Mouse (Mus musculus) hindbrain, embryonic 16.5 days (tissue): ENCODE measurements at regions not wholly inside any gene's neighbourhood (a gene's known extent, or its start where the extent isn't known, plus 50 kb on each side); places are given as distances from the start of the nearest gene placed in this dataset.

Experiments used
- ATAC-seq: fragments of 200-750 bp; cut with Nextera tagmentation; 2 replicates; pipeline ENCODE4 v1.8.0; 2017; ENCODE audit warnings: moderate TSS enrichment, moderate library complexity
- H3K27ac ChIP-seq: fragments of 300-500 bp; sonication (generic); 2 replicates; pipeline ENCODE4 v1.5.1; 2014; ENCODE audit warnings: low read depth, mild to moderate bottlenecking, control low read depth, low read length, moderate library complexity
- H3K27me3 ChIP-seq: fragments of 300-500 bp; sonication (generic); replicated peaks from 2 replicates; pipeline ENCODE4 v1.6.1; 2014; ENCODE audit warnings: low read length; ENCODE audit not compliant: control insufficient read depth, insufficient read depth
- H3K36me3 ChIP-seq: fragments of 300-500 bp; sonication (generic); 2 replicates; pipeline ENCODE4 v1.6.1; 2014; ENCODE audit warnings: mild to moderate bottlenecking, low read length, moderate library complexity, mixed read lengths; ENCODE audit not compliant: control insufficient read depth, insufficient read depth
- H3K4me1 ChIP-seq: fragments of 300-500 bp; sonication (generic); 2 replicates; pipeline ENCODE4 v1.6.1; 2014; ENCODE audit warnings: low read depth, low read length; ENCODE audit not compliant: control insufficient read depth, insufficient read depth
- H3K4me2 ChIP-seq: fragments of 300-500 bp; sonication (generic); 2 replicates; pipeline ENCODE4 v1.6.1; 2014; ENCODE audit warnings: mild to moderate bottlenecking, low read length, control low read depth, moderate library complexity
- H3K4me3 ChIP-seq: fragments of 300-500 bp; sonication (generic); 2 replicates; pipeline ENCODE4 v1.5.1; 2014; ENCODE audit warnings: mild to moderate bottlenecking, low read length, control low read depth, moderate library complexity
- H3K9ac ChIP-seq: fragments of 300-500 bp; sonication (generic); 2 replicates; pipeline ENCODE4 v1.6.1; 2014; ENCODE audit warnings: low read depth, mild to moderate bottlenecking, control low read depth, low read length, moderate library complexity
- H3K9me3 ChIP-seq: fragments of 300-500 bp; sonication (generic); 2 replicates; pipeline ENCODE4 v1.6.1; 2014; ENCODE audit warnings: mild to moderate bottlenecking, low read length, moderate library complexity; ENCODE audit not compliant: control insufficient read depth
- WGBS: fragments of 180-500 bp; shearing (Covaris S2); extraction: QIAGEN DNeasy Blood & Tissue Kit; methylation state at CpG from one replicate; pipeline ENCODE4 v1.1.7; 2014; 5-methylcytosine and 5-hydroxymethylcytosine counted together

DNA sequence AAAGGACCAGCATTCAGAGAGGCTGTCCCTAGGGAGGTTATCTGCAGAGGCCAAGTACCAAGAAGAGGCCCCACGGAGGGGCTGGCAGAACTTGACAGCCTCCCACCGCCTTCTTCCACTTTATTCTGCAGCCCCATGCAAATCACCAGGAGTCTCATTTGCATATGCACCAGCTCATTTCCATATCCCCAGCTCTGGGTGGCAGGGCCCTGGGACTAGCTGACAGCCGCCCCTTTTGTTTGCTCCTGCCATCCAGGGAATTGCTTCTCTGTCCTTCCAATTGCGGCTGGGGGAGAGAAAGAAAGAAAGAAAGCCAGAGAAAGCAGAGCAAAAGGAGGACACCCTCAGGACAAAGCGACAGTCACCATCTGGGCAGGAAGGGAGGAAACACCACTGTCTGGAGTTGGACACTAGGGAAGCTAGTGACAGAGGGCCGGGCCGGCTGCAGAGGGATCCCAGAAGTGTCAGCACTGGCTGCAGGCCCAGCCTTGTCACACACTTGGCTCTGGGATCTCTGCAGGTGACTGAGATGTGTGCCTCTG is 102.4 kb downstream of the Mn1 start:
- no peak overlapping the region for H3K4me2 ChIP-seq
- no peaks in the 10 kb centered on the region for H3K27me3 ChIP-seq
- peak; percentile 85 for ATAC-seq
- no peaks in the 10 kb centered on the region for H3K9me3 ChIP-seq
- WGBS, result 7% methylated on average over 7 of the region's 7 CpGs
- H3K9ac ChIP-seq, result no peak overlapping the region; the same call in 1 of the 2 replicates
- H3K4me3 ChIP-seq, result no peak overlapping the region
- peaks cover 16% of the 10 kb centered on the region for H3K4me1 ChIP-seq
- H3K36me3 ChIP-seq, result no peaks in the 10 kb centered on the region
- H3K27ac ChIP-seq, result peak overlapping the region; percentile 78

DNA sequence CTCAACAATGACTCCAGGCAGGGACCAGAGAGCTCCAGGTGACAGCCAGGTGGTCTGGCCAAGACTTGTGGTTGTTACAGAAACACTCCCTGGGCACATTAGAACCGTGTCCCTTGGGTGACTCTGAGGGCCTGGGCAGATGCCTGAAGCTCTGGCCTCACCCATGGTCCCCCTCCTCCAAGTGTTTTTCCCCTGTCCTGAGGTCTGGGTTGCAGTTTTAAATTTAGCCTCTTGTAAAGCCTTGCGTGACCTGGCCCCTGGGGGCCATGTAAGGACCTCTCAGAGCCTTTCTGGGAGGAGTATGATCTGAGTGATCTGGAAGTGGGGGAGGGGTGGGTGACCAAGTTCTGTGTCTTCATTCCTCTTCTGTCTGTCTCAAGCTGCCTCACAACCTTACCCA is 104.7 kb downstream of the Mn1 start:
- H3K27ac ChIP-seq, result no peak overlapping the region
- H3K4me3 ChIP-seq, result no peak overlapping the region
- peaks cover 14% of the 10 kb centered on the region for H3K4me1 ChIP-seq
- H3K4me2 ChIP-seq, result no peak overlapping the region
- WGBS, result 72% methylated on average over 2 of the region's 2 CpGs
- H3K36me3 ChIP-seq, result no peaks in the 10 kb centered on the region
- no peaks in the 10 kb centered on the region for H3K27me3 ChIP-seq
- no peak overlapping the region for H3K9ac ChIP-seq
- no peaks in the 10 kb centered on the region for H3K9me3 ChIP-seq
- no peak for ATAC-seq

DNA sequence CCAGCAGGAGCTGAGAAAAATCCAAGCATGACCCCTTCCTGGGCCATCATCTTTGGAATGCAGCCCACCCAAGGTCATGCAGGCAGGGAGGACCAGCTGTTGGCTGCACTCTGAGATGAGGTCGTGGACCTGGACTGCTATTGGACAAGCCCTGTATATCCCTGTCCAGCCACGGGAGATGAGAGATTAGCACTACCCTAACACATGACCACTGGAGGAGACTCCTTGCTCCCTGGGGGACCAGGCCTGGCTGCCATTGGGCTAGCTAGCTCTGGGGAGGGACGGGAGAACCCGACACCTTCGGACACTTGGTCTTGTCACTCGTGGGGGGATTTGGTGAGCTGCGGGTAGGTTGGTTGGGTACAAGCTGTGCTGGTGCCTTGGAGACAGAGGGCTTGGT is 105.4 kb downstream of the Mn1 start:
- Histone ChIP-seq H3K9ac (no peak overlapping the region), H3K4me2 (no peak overlapping the region), H3K4me3 (no peak overlapping the region), H3K9me3 (no peaks in the 10 kb centered on the region), H3K36me3 (no peaks in the 10 kb centered on the region), H3K27ac (no peak overlapping the region), H3K27me3 (no peaks in the 10 kb centered on the region; the same call in 1 of the 2 replicates), H3K4me1 (peaks cover 14% of the 10 kb centered on the region)
- ATAC-seq, result no peak
- 63% methylated on average over 7 of the region's 7 CpGs for WGBS

DNA sequence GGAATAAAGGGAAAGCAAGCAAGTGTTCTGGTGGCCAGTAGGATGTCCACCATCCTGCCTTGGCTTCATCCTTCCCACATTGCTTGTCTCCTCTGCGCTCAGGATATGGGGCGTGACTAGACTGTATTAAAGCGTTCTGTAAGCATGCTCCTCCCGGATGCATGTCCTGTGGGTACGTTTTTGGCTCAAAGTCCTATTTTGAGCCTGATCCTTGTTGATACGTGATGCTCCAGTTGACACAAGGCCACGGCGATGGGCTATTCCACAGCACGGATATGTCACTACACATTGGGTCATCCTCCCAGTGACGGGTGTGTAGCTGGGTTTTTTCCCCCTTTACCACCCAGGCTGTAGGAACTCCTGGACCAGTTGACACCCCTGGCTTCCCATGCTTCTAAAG is 110.6 kb downstream of the Mn1 start:
- H3K27me3 ChIP-seq, result no peaks in the 10 kb centered on the region; the same call in 1 of the 2 replicates
- H3K9ac ChIP-seq, result no peak overlapping the region
- H3K4me2 ChIP-seq, result no peak overlapping the region
- H3K27ac ChIP-seq, result no peak overlapping the region
- H3K4me3 ChIP-seq, result no peak overlapping the region
- no peaks in the 10 kb centered on the region for H3K9me3 ChIP-seq
- 77% methylated on average over 10 of the region's 10 CpGs for whole genome bisulfite sequencing
- H3K4me1 ChIP-seq, result peaks cover 13% of the 10 kb centered on the region
- no peak for ATAC-seq
- H3K36me3 ChIP-seq, result no peaks in the 10 kb centered on the region

DNA sequence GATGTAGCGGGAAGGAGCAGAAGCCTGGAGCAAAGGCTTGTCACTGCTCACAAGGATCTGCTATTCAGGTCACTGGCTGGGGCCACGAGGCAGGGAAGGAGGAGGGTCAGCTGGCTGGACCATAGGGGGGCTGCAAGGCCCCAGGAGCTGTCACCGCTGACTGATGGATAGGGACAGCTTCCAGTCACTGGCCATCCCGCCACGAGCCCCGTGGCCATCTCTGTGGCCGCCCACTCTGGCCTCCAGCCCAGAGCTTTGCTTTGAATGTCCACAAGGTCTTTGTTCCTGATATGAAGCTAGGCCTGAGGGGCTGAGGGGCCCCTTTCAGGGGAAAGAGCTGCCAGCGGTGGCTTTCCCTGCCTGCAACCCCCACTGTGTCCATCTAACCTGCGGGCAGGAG is 111.9 kb downstream of the Mn1 start:
- ATAC-seq, result peak; percentile 85
- peaks cover 13% of the 10 kb centered on the region for H3K4me1 ChIP-seq
- H3K27ac ChIP-seq, result peak overlapping the region; percentile 42; the same call in 1 of the 2 replicates
- H3K27me3 ChIP-seq, result no peaks in the 10 kb centered on the region; the same call in 1 of the 2 replicates
- WGBS, result 11% methylated on average over 9 of the region's 9 CpGs
- H3K4me3 ChIP-seq, result no peak overlapping the region
- H3K4me2 ChIP-seq, result no peak overlapping the region
- no peaks in the 10 kb centered on the region for H3K9me3 ChIP-seq
- no peaks in the 10 kb centered on the region for H3K36me3 ChIP-seq
- no peak overlapping the region for H3K9ac ChIP-seq

DNA sequence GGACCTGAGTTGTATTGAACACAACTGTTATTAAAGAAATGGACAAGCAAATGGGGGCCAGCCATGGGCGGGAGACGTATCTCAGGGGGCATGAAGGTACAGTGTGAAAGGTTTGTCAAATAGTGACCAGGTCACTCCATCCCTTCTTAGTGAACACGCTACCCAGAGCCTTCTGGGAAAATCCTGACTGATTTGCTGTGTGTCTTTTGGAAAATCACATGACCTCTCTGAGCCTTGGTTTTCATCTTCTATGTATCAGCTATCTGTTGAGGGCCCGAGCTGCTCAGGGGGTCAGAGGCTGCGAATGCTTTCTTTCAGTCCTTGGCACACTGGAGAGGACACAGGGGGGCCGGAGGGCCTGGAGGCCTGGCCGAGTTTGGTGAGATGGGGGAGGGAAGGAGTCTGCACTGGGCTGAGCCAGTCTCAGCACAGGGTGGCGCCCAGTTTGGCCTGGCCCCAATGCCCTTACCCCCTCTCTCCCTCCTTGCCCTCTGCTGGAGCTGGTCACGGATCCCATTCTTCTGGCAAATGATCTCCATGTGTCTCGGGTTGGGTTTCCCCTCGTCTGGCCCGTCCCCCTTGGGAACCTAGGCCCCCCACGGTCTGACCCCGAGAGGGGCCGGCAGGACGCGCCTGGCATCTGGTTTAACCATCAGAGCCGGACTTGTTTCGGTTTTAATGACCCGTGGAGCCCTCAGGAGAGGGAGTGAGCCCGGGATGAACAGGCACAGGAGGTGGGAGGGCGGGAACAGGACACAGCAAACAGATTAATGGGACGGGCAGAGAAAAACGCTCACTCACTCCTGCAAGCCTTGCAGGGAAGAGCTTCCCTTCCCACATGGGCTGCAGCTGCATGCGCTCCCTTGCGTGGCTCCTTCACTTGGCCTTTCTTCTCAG is 113.7 kb downstream of the Mn1 start:
- ATAC-seq, result no peak

DNA sequence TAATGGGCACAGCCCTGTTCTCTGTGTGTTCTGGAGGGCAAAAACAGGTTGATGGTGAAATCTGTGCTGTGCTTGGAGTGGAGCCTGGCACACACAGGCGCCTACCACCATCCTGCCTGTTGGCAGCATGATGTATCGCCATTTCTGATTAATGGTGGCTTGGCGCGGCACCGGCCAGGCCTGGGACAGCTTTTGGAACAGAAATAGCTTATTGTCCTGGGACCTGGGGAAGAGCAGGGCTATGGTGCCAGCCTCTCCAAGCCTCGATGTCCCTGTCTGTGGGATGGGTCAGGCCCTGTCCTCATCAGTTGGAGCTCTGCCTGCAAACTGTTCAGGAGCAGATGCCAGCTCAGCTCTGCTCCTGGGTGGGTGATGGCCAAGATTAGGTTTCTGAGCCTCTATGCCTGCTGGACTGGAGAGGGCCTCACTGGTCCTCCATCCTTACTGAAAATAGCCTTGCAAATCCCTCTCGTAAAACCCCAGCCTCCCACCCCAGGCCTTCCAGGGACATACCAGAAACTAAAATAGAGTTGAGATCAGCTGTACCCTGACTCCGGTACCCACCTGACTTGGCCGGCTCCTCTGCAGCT is 115.4 kb downstream of the Mn1 start:
- no peaks in the 10 kb centered on the region; the same call in 1 of the 2 replicates for H3K27me3 ChIP-seq
- H3K27ac ChIP-seq, result no peak overlapping the region
- no peak overlapping the region for H3K9ac ChIP-seq
- whole genome bisulfite sequencing, result 64% methylated on average over 9 of the region's 9 CpGs
- ATAC-seq, result no peak
- H3K4me2 ChIP-seq, result no peak overlapping the region
- no peak overlapping the region for H3K4me3 ChIP-seq
- peaks cover 22% of the 10 kb centered on the region for H3K4me1 ChIP-seq
- H3K36me3 ChIP-seq, result no peaks in the 10 kb centered on the region
- no peaks in the 10 kb centered on the region for H3K9me3 ChIP-seq

More for the DNA sequence above, 113.7 kb downstream of the Mn1 start:
- H3K27me3 ChIP-seq, result no peaks in the 10 kb centered on the region; the same call in 1 of the 2 replicates
- H3K4me2 ChIP-seq, result peak overlapping the region; percentile 36; the same call in 1 of the 2 replicates
- peak overlapping the region; percentile 33; the same call in 1 of the 2 replicates for H3K9ac ChIP-seq
- H3K27ac ChIP-seq, result no peak overlapping the region
- no peaks in the 10 kb centered on the region for H3K9me3 ChIP-seq
- H3K4me1 ChIP-seq, result peaks cover 17% of the 10 kb centered on the region
- 18% methylated on average over 26 of the region's 26 CpGs for WGBS
- H3K4me3 ChIP-seq, result no peak overlapping the region
- no peaks in the 10 kb centered on the region for H3K36me3 ChIP-seq

DNA sequence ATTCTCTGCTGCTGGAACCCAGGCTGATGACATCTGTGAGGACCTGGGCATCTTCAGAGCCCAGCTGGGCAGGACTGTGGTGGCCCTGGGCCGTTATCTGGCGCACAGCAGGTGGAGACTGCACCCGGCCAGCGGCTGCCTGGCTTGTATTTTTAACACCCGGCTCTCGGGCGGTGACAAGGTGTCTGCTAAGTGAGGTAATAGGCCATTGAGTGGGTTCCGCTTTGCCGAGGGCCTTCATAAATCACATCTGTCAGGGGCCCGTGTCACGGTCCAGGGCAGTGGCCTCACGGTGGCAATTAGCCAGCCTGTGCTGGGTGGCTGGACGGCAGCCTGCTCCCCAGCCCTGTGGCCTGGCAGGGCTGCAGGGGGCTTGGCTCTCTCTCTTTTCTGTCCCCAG is 118.8 kb downstream of the Mn1 start:
- Histone ChIP-seq H3K27ac (no peak overlapping the region), H3K9me3 (no peaks in the 10 kb centered on the region), H3K4me2 (no peak overlapping the region), H3K36me3 (no peaks in the 10 kb centered on the region), H3K4me1 (peaks cover 17% of the 10 kb centered on the region), H3K9ac (no peak overlapping the region), H3K27me3 (no peaks in the 10 kb centered on the region; the same call in 1 of the 2 replicates), H3K4me3 (no peak overlapping the region)
- ATAC-seq, result peak; percentile 59
- WGBS, result 19% methylated on average over 13 of the region's 13 CpGs
